28 mouse cellular contexts compared by ENCODE assay signal in genomic region chr5:90765821-90766606, GRCm38 (mm10). TPM values are rescaled to one million over a fixed set of nuclear protein-coding genes. Genes with fewer than 3 reads are reported as not detected.
DNase-seq lines count a peak whose midpoint lies in the region; ATAC-seq and TF ChIP-seq lines count a peak whose summit lies in the region.
"Had no signal": no experiment of that assay in that cellular context is flagged by ENCODE, and none has a peak within 500 bp of the region (broad histone marks: within the 10 kb centered on the region; RNA-seq: fewer than 3 reads in every experiment).

No protein-coding gene starts in this region.

- no peak for ATAC-seq in heart, embryonic 12.5 days (ENCODE audit: insufficient number of reproducible peaks, low FRiP score)
- peak; percentile 85 for ATAC-seq in lung, embryonic 14.5 days (ENCODE audit: insufficient read depth)
- ATAC-seq: forebrain, embryonic 16.5 days; Patski had no signal

- 41% methylated on average over 8 of the region's 8 CpGs for WGBS in heart, embryonic 12.5 days
- 34% methylated on average over 8 of the region's 8 CpGs for WGBS in lung, embryonic 14.5 days

- H3K4me3 ChIP-seq in heart, embryonic 12.5 days, result no peak overlapping the region
- H3K4me3 ChIP-seq in lung, embryonic 14.5 days (ENCODE audit: low read depth, low read length), result no peak overlapping the region
- H3K4me3 ChIP-seq: embryonic facial prominence, embryonic 13.5 days; heart, embryonic 10.5 days; left cerebral cortex, adult 2 months had no signal

- no peaks in the 10 kb centered on the region for H3K27me3 ChIP-seq in heart, embryonic 12.5 days (replicated peaks)
- H3K27me3 ChIP-seq in lung, embryonic 14.5 days (ENCODE audit: insufficient read depth, low read length), result no peaks in the 10 kb centered on the region
- H3K27me3 ChIP-seq: Patski had no signal

- H3K27ac ChIP-seq in heart, embryonic 12.5 days (ENCODE audit: poor library complexity, severe bottlenecking), result no peak overlapping the region
- no peak overlapping the region for H3K27ac ChIP-seq in lung, embryonic 14.5 days (ENCODE audit: low read depth)
- H3K27ac ChIP-seq: embryonic facial prominence, embryonic 13.5 days; heart, embryonic 10.5 days; hindbrain, embryonic 14.5 days; left cerebral cortex, adult 2 months had no signal

- H3K36me3 ChIP-seq in heart, embryonic 12.5 days, result no peaks in the 10 kb centered on the region
- no peaks in the 10 kb centered on the region for H3K36me3 ChIP-seq in lung, embryonic 14.5 days (ENCODE audit: insufficient read depth)
- H3K36me3 ChIP-seq: embryonic facial prominence, embryonic 13.5 days; heart, embryonic 10.5 days had no signal

- no peak overlapping the region for H3K9ac ChIP-seq in heart, embryonic 12.5 days
- no peak overlapping the region for H3K9ac ChIP-seq in lung, embryonic 14.5 days
- H3K9ac ChIP-seq: embryonic facial prominence, embryonic 13.5 days; hindbrain, embryonic 14.5 days had no signal

- no peak for TF ChIP-seq CTCF in lung, embryonic 14.5 days (IDR thresholded peaks at IDR 0.05; ENCODE audit: low read depth)

- H3K4me1 ChIP-seq in heart, embryonic 12.5 days (replicated peaks), result no peaks in the 10 kb centered on the region
- H3K4me1 ChIP-seq in lung, embryonic 14.5 days (ENCODE audit: insufficient read depth), result no peaks in the 10 kb centered on the region
- H3K4me1 ChIP-seq: heart, embryonic 10.5 days had no signal

- DNase-seq in heart, adult 11 months, result peak; percentile 88
- peak; percentile 83 for DNase-seq in lung, embryonic 14.5 days
- no peak for DNase-seq in lung, postnatal 4 days
- DNase-seq in 3134 (ENCODE audit: extremely low read depth, insufficient read length, low spot score), result peak; percentile 33
- peak; percentile 29 for DNase-seq in NIH3T3 (ENCODE audit: low read depth)
- DNase-seq in cerebellum, postnatal 4 days (ENCODE audit: low spot score in 2 of 2), result no peak
- no peak for DNase-seq in heart, postnatal 14 days
- DNase-seq: adrenal gland, postnatal 10 days; B cell, adult 2 months; cerebellum, adult 9-10 months; gastrocnemius, postnatal 36 days; heart, postnatal 10 days; kidney, postnatal 4 days; layer of hippocampus, adult 9-11 months; left cerebral cortex, postnatal 4 days; lung, adult 2 months; thymus, adult 18-20 months had no signal

- no peak overlapping the region for H3K4me2 ChIP-seq in heart, embryonic 12.5 days
- H3K4me2 ChIP-seq in lung, embryonic 14.5 days, result no peak overlapping the region
- H3K4me2 ChIP-seq: embryonic facial prominence, embryonic 13.5 days; hindbrain, embryonic 14.5 days; midbrain, embryonic 11.5 days had no signal

- intact Hi-C loops in heart, postnatal 14 days (cut with DNase I), result no loop called here

- H3K9me3 ChIP-seq in heart, embryonic 12.5 days (replicated peaks), result no peaks in the 10 kb centered on the region
- no peaks in the 10 kb centered on the region for H3K9me3 ChIP-seq in lung, embryonic 14.5 days (ENCODE audit: low read depth, low read length)
- H3K9me3 ChIP-seq: embryonic facial prominence, embryonic 13.5 days; heart, embryonic 10.5 days had no signal

RNA-seq across cellular contexts. Expression of gene Ppbp, which starts 2.3 kb away (rescaled TPM):
- 13.4 and 20.7 TPM in 2 replicates for polyA plus RNA-seq in heart, embryonic 12.5 days (2016; fragmentation: Nextera tagmentation; extraction: Ambion mirVana)
- 8.4 and 9.2 TPM in 2 replicates for polyA plus RNA-seq in lung, embryonic 14.5 days (2014; fragmentation: Nextera tagmentation; extraction: Ambion mirVana)
- total RNA-seq in heart, postnatal 14 days (2021), result 1 to 10 TPM; 3.7 to 4.3 TPM
- polyA plus RNA-seq: neural tube, embryonic 14.5 days had no signal

RNA-seq across cellular contexts. Expression of gene Pf4, which starts 6.2 kb away (rescaled TPM):
- 75.1 and 90.7 TPM in 2 replicates for polyA plus RNA-seq in heart, embryonic 12.5 days (2016; fragmentation: Nextera tagmentation; extraction: Ambion mirVana)
- 57.3 and 60.3 TPM in 2 replicates for polyA plus RNA-seq in lung, embryonic 14.5 days (2014; fragmentation: Nextera tagmentation; extraction: Ambion mirVana)
- 10 to 100 TPM; 31.8 to 36.3 TPM for total RNA-seq in heart, postnatal 14 days (2021)
- polyA plus RNA-seq: Patski had no signal

RNA-seq across cellular contexts. Expression of gene Cxcl5, which starts 6.9 kb away (rescaled TPM):
- polyA plus RNA-seq in heart, embryonic 12.5 days (2016; fragmentation: Nextera tagmentation; extraction: Ambion mirVana), result not detected in 2 replicates
- polyA plus RNA-seq in lung, embryonic 14.5 days (2014; fragmentation: Nextera tagmentation; extraction: Ambion mirVana), result 0.19 TPM in 1 of 2 replicates, not detected in the other
- under 1 TPM; 0.17 TPM for total RNA-seq in heart, postnatal 14 days (2021)
- total RNA-seq: adrenal gland, postnatal 10 days; gastrocnemius, postnatal 36 days; heart, postnatal 10 days; left cerebral cortex, postnatal 4 days had no signal

RNA-seq across cellular contexts. Expression of gene Cxcl3, which starts 19.9 kb away (rescaled TPM):
- not detected in 2 replicates for polyA plus RNA-seq in heart, embryonic 12.5 days (2016; fragmentation: Nextera tagmentation; extraction: Ambion mirVana)
- 0.18 TPM in 1 of 2 replicates, not detected in the other for polyA plus RNA-seq in lung, embryonic 14.5 days (2014; fragmentation: Nextera tagmentation; extraction: Ambion mirVana)
- not detected for total RNA-seq in heart, postnatal 14 days (2021)
- total RNA-seq: adrenal gland, postnatal 10 days; gastrocnemius, postnatal 36 days; heart, postnatal 10 days; left cerebral cortex, adult 2 months; left cerebral cortex, postnatal 4 days; liver, adult 2 months had no signal
- polyA plus RNA-seq: hindbrain, embryonic 14.5 days; intestine, embryonic 14.5 days; liver, adult 2 months; midbrain, embryonic 11.5 days; neural tube, embryonic 14.5 days; Patski had no signal

RNA-seq across cellular contexts. Expression of gene Cxcl15, which starts 28.3 kb away (rescaled TPM):
- not detected in 2 replicates for polyA plus RNA-seq in heart, embryonic 12.5 days (2016; fragmentation: Nextera tagmentation; extraction: Ambion mirVana)
- polyA plus RNA-seq in lung, embryonic 14.5 days (2014; fragmentation: Nextera tagmentation; extraction: Ambion mirVana), result 11.4 and 11.7 TPM in 2 replicates
- total RNA-seq in heart, postnatal 14 days (2021), result under 1 TPM in 1 of 2 experiments, not detected in 1; 0.22 TPM
- total RNA-seq: adrenal gland, postnatal 10 days; gastrocnemius, postnatal 36 days; heart, postnatal 10 days; left cerebral cortex, adult 2 months; left cerebral cortex, postnatal 4 days; liver, adult 2 months had no signal
- polyA plus RNA-seq: forebrain, embryonic 16.5 days; hindbrain, embryonic 14.5 days; liver, adult 2 months; midbrain, embryonic 11.5 days; neural tube, embryonic 14.5 days had no signal

Comparison
In these comparisons a context has a peak if more than half of its experiments do, and no peak if none do; other contexts are left out.
1. DNase-seq: peak in heart, adult 11 months (single experiment), lung, embryonic 14.5 days (single experiment), 3134 (single experiment) and NIH3T3 (single experiment); none in lung, postnatal 4 days (0 of 2), cerebellum, postnatal 4 days (0 of 2) and heart, postnatal 14 days (0 of 2).